Mouse (Mus musculus) forebrain, embryonic 13.5 days (tissue): ENCODE measurements at regions not wholly inside any gene's neighbourhood (a gene's known extent, or its start where the extent isn't known, plus 50 kb on each side); places are given as distances from the start of the nearest gene placed in this dataset.

Experiments
- ATAC-seq: fragments of 200-750 bp; cut with Nextera tagmentation; 2 replicates; pipeline ENCODE4 v1.8.0; 2017
- H3K27ac ChIP-seq: fragments of 300-500 bp; sonication (generic); 2 replicates; pipeline ENCODE4 v1.5.1; 2015; ENCODE audit warnings: inconsistent platforms, mild to moderate bottlenecking, moderate library complexity
- H3K27me3 ChIP-seq: fragments of 300-500 bp; sonication (generic); 2 replicates; pipeline ENCODE4 v1.6.1; 2015; ENCODE audit warnings: mild to moderate bottlenecking, inconsistent platforms
- H3K36me3 ChIP-seq: fragments of 300-500 bp; sonication (generic); 2 replicates; pipeline ENCODE4 v1.6.1; 2015; ENCODE audit warnings: mild to moderate bottlenecking, inconsistent platforms; ENCODE audit not compliant: poor library complexity, severe bottlenecking
- H3K4me1 ChIP-seq: fragments of 300-500 bp; sonication (generic); 2 replicates; pipeline ENCODE4 v1.6.1; 2015; ENCODE audit warnings: inconsistent platforms
- H3K4me2 ChIP-seq: fragments of 300-500 bp; sonication (generic); 2 replicates; pipeline ENCODE4 v1.6.1; 2015; ENCODE audit warnings: inconsistent platforms, mild to moderate bottlenecking, moderate library complexity
- H3K4me3 ChIP-seq: fragments of 300-500 bp; sonication (generic); 2 replicates; pipeline ENCODE4 v1.5.1; 2015; ENCODE audit warnings: mild to moderate bottlenecking, inconsistent platforms
- H3K9ac ChIP-seq: fragments of 300-500 bp; sonication (generic); 2 replicates; pipeline ENCODE4 v1.6.1; 2015; ENCODE audit warnings: mild to moderate bottlenecking, inconsistent platforms
- H3K9me3 ChIP-seq: fragments of 300-500 bp; sonication (generic); replicated peaks from 2 replicates; pipeline ENCODE4 v1.6.1; 2016; ENCODE audit warnings: inconsistent platforms
- WGBS: fragments of 180-500 bp; shearing (Covaris S2); methylation state at CpG from one replicate; pipeline ENCODE4 v1.1.7; 2015; 5-methylcytosine and 5-hydroxymethylcytosine counted together

DNA sequence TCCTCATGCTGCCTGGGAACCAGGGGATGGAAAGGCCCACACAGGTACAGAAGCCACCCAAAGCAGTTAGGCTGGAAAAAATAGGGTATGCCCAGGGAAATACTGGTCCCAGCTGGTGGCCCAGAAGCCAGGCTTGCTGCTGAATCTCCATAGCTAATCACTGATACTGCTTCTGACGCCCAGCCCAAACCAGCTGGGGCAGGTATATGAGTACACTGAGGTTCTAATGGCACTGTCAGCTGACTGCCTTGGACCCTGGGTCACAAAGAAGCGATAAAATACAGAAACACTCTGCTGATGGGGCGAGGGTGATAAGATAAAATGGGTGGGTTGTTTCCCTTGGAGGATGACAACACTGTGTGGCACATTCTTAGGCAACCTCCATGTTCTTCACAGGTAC, 133.4 kb downstream of the Psmg1 start:
- Histone ChIP-seq H3K27me3 (no peaks in the 10 kb centered on the region), H3K4me3 (no peak overlapping the region), H3K9ac (no peak overlapping the region), H3K36me3 (no peaks in the 10 kb centered on the region), H3K9me3 (no peaks in the 10 kb centered on the region), H3K27ac (no peak overlapping the region), H3K4me1 (no peaks in the 10 kb centered on the region), H3K4me2 (no peak overlapping the region)
- 84% methylated on average over 3 of the region's 3 CpGs for WGBS
- no peak for ATAC-seq

DNA sequence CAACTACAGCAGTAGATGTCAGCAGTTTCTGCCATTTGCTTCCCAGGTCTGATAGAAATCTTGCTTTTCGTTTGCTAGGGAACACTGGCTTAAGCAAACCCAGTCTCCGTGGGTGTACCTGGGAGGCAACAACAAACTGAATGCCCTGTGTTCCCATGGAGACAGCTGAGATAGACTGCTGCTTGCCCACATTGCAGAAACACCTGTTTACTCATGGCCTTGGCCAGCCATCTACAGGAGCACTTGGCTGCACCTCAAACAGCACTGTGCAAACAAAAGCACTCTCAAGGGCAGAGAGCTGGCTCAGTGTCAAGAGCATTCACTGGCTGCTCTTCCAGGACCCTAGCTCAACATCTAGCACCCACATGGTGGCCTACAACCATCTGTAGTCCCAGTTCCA, 135.5 kb downstream of the Psmg1 start:
- Histone ChIP-seq H3K36me3 (no peaks in the 10 kb centered on the region), H3K9me3 (no peaks in the 10 kb centered on the region), H3K4me2 (no peak overlapping the region), H3K27me3 (no peaks in the 10 kb centered on the region), H3K27ac (no peak overlapping the region), H3K9ac (no peak overlapping the region), H3K4me3 (no peak overlapping the region), H3K4me1 (no peaks in the 10 kb centered on the region)
- 52% methylated on average over 2 of the region's 2 CpGs for WGBS
- ATAC-seq, result no peak

DNA sequence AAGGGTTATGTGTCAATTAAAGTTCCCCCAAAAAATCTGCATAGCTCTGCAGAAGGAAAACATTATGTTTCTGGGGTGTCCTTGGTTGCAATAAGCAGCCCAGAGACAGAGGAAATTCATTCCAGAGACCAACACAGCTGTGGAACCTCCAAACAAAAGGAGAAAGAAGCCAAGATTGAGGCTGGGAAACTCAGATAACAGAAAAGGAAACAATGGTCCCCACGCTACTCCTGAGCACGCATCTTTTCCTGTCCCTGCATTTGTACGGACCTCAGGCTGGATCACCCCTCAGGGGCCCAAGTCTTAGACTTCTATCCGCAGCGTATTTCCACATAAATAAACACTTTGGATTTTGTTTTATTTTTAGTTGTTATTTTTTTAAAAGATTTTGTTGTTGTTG, 138.9 kb downstream of the Psmg1 start:
- H3K36me3 ChIP-seq, result no peaks in the 10 kb centered on the region
- 80% methylated on average over 5 of the region's 5 CpGs for WGBS
- H3K27me3 ChIP-seq, result no peaks in the 10 kb centered on the region
- H3K4me1 ChIP-seq, result peaks cover 8% of the 10 kb centered on the region; the same call in 1 of the 2 replicates
- ATAC-seq, result no peak
- no peak overlapping the region for H3K4me2 ChIP-seq
- no peak overlapping the region for H3K9ac ChIP-seq
- H3K9me3 ChIP-seq, result no peaks in the 10 kb centered on the region
- H3K4me3 ChIP-seq, result no peak overlapping the region
- no peak overlapping the region for H3K27ac ChIP-seq

DNA sequence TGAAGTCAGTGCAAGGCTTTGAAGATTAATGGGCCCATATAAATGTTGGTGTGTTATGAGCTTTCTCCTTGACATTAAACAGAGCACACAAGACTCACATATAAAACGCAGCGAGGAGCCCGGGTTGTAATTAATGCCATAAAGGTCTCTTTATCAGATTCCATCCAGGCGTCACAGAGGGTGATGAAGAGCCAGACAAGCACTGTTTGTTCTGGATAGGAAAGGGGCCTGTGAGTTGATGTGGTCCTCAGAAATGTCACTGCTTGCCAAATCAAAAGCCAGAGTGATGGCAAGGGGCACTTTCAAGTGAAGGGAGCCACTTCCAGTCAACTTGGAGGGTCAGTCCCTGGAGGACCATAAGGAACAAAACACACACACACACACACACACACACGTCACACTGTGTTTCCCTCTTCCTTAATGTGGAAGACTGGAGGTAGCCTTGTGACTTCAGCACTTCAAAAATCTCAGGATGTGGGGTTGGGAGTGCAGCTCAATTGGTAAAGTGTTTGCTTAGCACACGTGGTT, 142.1 kb downstream of the Psmg1 start:
- H3K27ac ChIP-seq, result no peak overlapping the region
- no peak for ATAC-seq
- WGBS, result 40% methylated on average over 6 of the region's 6 CpGs

GRCm38 (mm10) chr16:95847765-95848483, 142.8 kb downstream of the Psmg1 start:
- Histone ChIP-seq H3K27me3 (no peaks in the 10 kb centered on the region), H3K4me1 (peaks cover 20% of the 10 kb centered on the region), H3K9me3 (0 out of 2 replicates have a peak, but pooled peaks cover 4% of the 10 kb centered on the region), H3K36me3 (no peaks in the 10 kb centered on the region), H3K27ac (no peak overlapping the region), H3K4me3 (no peak overlapping the region), H3K9ac (no peak overlapping the region), H3K4me2 (no peak overlapping the region)
- WGBS, result 49% methylated on average over 3 of the region's 3 CpGs
- ATAC-seq, result no peak

More for the DNA sequence above, 142.1 kb downstream of the Psmg1 start:
- no peak overlapping the region for H3K4me3 ChIP-seq
- no peaks in the 10 kb centered on the region for H3K27me3 ChIP-seq
- H3K4me1 ChIP-seq, result peaks cover 20% of the 10 kb centered on the region
- 0 out of 2 replicates have a peak, but pooled peaks cover 3% of the 10 kb centered on the region for H3K9me3 ChIP-seq
- no peak overlapping the region for H3K4me2 ChIP-seq
- H3K36me3 ChIP-seq, result no peaks in the 10 kb centered on the region
- no peak overlapping the region for H3K9ac ChIP-seq

- WGBS, result 28% methylated on average over 10 of the region's 10 CpGs
- peak; percentile 71; the same call in 1 of the 2 replicates for ATAC-seq
These were observed 143.5 kb downstream of the Ets2 start for GRCm38 (mm10) chr16:95845323-95845860.

GRCm38 (mm10) chr16:95844691-95845090, 142.8 kb downstream of the Ets2 start:
- H3K4me3 ChIP-seq, result no peak overlapping the region
- no peaks in the 10 kb centered on the region for H3K27me3 ChIP-seq
- peaks cover 20% of the 10 kb centered on the region for H3K4me1 ChIP-seq
- H3K9ac ChIP-seq, result no peak overlapping the region
- 79% methylated on average over 4 of the region's 4 CpGs for WGBS
- no peak for ATAC-seq
- no peak overlapping the region for H3K4me2 ChIP-seq
- no peaks in the 10 kb centered on the region for H3K36me3 ChIP-seq
- H3K27ac ChIP-seq, result no peak overlapping the region
- H3K9me3 ChIP-seq, result 0 out of 2 replicates have a peak, but pooled peaks cover 4% of the 10 kb centered on the region

More at GRCm38 (mm10) chr16:95845323-95845860, 143.5 kb downstream of the Ets2 start:
- Histone ChIP-seq H3K9ac (no peak overlapping the region), H3K4me2 (no peak overlapping the region), H3K27ac (no peak overlapping the region), H3K4me3 (no peak overlapping the region), H3K27me3 (no peaks in the 10 kb centered on the region), H3K4me1 (peaks cover 20% of the 10 kb centered on the region), H3K36me3 (no peaks in the 10 kb centered on the region), H3K9me3 (0 out of 2 replicates have a peak, but pooled peaks cover 4% of the 10 kb centered on the region)

DNA sequence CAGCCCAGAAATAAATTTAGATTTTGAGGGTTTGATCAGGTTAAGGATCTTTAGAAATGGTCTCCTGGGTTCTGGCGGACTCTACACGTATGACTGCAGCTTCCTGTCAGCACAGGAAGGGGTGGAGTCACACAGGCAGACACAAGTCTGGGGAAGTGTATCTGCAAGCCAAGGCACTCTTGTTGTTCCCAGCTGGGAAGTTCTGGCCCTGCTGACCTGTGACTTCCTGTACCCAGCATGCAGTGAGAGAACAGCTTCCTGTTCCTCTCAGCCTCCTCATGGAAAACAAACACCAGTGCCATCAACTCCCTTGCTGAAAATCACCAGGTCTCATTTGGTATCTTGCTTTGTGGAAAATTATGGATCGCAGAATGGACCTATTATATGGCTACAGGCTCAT, 140.9 kb downstream of the Ets2 start:
- no peak overlapping the region for H3K4me3 ChIP-seq
- H3K27ac ChIP-seq, result no peak overlapping the region
- 96% methylated on average over 3 of the region's 3 CpGs for WGBS
- no peak for ATAC-seq
- H3K9me3 ChIP-seq, result 0 out of 2 replicates have a peak, but pooled peaks cover 4% of the 10 kb centered on the region
- no peak overlapping the region for H3K4me2 ChIP-seq
- H3K36me3 ChIP-seq, result no peaks in the 10 kb centered on the region
- H3K9ac ChIP-seq, result no peak overlapping the region
- H3K27me3 ChIP-seq, result no peaks in the 10 kb centered on the region
- H3K4me1 ChIP-seq, result peaks cover 12% of the 10 kb centered on the region

DNA sequence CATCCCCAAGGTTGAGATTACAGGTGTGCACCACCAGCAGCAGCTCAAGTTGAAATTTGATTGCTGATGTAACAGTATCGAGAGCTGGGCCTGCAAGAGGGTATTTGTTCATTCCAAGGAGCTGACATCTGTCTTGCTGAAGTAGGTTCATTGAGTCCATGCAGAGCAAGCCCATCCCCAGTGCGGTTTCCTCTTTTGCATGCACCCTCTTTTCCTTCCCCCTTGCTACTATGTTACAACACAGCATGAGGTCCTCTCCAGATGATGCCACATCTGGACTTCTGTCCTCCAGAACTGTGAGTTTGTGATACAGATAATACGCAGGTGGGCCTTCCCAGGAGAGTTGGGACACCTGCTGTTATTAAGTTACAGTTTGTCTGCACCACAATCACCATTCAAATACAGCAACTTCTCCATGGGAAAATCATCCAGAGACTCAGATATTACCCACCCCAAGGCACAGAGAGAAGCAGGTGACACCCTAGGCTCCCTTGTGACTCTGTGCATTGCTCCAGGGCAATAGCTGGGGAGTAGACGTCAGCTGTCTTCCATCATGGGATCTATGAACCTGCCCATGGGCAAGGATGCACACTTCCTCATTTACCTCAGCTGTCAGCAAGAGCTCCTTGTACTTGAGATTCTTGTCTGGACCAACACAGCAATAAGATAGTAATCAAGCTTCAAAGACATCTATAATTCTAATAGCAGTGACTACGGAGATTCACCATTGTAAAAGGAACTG, 137.8 kb downstream of the Ets2 start:
- no peak overlapping the region for H3K27ac ChIP-seq
- H3K9me3 ChIP-seq, result 0 out of 2 replicates have a peak, but pooled peaks cover 4% of the 10 kb centered on the region
- no peak for ATAC-seq
- 90% methylated on average over 5 of the region's 5 CpGs for WGBS
- H3K9ac ChIP-seq, result no peak overlapping the region
- H3K4me2 ChIP-seq, result no peak overlapping the region
- H3K36me3 ChIP-seq, result no peaks in the 10 kb centered on the region
- H3K4me3 ChIP-seq, result no peak overlapping the region
- 0 out of 2 replicates have a peak, but pooled peaks cover 5% of the 10 kb centered on the region for H3K4me1 ChIP-seq
- no peaks in the 10 kb centered on the region for H3K27me3 ChIP-seq

DNA sequence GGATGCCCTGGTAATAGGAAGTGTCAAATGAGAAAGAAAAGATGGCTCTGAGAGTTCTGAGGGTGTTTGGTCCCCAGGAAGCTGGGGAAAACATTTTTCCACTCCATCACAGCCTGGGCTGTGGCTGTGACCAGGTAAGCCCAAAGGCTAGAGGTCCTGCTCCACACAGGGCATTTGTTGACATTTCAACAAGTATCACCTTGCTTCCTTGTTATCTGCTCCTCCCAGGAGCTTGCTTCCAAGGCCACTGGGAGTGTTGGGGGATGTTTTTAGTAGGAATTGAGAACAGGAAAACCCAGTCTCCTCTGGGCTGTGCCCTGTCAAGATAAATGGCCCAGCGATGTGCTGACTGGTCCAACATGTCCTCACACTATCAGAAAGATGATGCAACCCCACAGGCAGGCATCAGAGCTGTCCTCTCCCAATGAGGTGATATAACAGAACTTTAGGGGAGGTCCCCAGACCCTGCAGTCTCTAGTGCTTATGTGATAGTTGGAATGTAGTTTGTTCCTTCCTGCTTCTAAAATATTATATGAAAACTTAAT, 137.1 kb downstream of the Ets2 start:
- H3K27me3 ChIP-seq, result no peaks in the 10 kb centered on the region
- H3K4me2 ChIP-seq, result no peak overlapping the region
- WGBS, result 73% methylated on average over 1 of the region's 1 CpGs
- 0 out of 2 replicates have a peak, but pooled peaks cover 3% of the 10 kb centered on the region for H3K4me1 ChIP-seq
- no peak for ATAC-seq
- no peaks in the 10 kb centered on the region for H3K36me3 ChIP-seq
- no peak overlapping the region for H3K4me3 ChIP-seq
- no peak overlapping the region for H3K27ac ChIP-seq
- H3K9ac ChIP-seq, result no peak overlapping the region
- 0 out of 2 replicates have a peak, but pooled peaks cover 4% of the 10 kb centered on the region for H3K9me3 ChIP-seq

- H3K4me1 ChIP-seq, result 0 out of 2 replicates have a peak, but pooled peaks cover 3% of the 10 kb centered on the region
- no peak overlapping the region for H3K4me2 ChIP-seq
- no peaks in the 10 kb centered on the region for H3K36me3 ChIP-seq
- no peak overlapping the region for H3K4me3 ChIP-seq
- no peak overlapping the region for H3K9ac ChIP-seq
- ATAC-seq, result no peak
- H3K27me3 ChIP-seq, result no peaks in the 10 kb centered on the region
- H3K27ac ChIP-seq, result no peak overlapping the region
- no peaks in the 10 kb centered on the region for H3K9me3 ChIP-seq
- 93% methylated on average over 3 of the region's 3 CpGs for WGBS
These were observed 136.6 kb downstream of the Ets2 start for GRCm38 (mm10) chr16:95838478-95838846.
